Mouse (Mus musculus): ENCODE measurements at regions not wholly inside any gene's neighbourhood (a gene's known extent, or its start where the extent isn't known, plus 50 kb on each side); places are given as distances from the start of the nearest gene placed in this dataset.

DNA sequence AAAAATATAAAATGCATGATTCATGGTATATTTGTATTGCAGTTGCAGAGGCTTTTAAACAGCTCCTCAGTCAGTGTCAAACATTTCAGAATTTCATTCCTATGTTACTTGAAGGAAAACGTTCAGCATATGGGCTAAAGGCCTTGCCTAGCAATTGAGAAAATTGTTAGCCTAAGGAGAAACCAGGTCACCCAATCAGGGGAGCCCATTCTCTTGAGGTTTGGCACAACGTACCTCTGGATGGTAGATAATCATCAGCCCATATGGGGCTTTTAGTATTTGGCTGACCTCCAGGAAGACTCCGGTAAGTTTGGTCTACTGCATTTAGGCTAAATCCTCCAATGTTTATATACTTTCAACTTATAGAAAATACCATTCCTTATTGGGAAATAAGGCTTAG is 168.7 kb upstream of the Pdcd1 start:
- no peak for DNase-seq (ENCODE audit: low spot score in 2 of 2)

DNA sequence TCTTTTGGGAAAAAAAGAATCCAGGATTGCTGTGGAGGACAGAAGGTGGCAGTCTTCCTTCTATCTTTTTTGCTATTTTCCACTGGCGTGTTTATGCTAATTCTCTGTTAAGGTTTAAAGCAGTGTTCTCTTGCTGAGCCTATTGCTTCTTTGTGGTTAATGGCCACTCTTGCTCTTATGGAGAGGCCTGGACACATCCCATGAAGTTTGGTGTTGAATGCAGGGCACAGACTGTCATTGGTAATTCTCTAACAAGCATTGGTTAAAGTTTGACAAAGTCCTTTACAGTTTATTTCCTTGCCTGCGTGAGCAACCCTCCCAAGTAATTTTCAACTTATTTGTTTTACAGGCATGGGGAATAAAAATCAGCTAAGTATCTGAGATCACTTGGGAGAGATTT is 165.1 kb upstream of the Pdcd1 start:
- no peak for DNase-seq (ENCODE audit: low spot score in 2 of 2)

DNA sequence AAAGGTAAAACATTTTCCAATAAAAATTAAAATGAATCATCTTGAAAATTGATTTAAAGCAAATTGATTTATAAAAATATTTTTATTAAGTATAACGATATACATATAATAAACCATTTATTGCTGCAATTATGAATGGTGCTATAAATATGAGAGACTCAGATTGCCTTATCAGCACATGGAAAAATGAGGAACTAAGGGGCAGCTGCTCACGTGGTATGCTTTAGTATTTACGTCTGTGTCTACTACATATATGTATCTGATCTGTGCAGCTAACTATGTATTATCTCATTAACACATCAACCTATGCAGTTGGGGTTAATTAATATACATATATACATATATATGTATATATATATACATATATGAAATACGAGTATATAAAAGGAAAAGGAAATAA is 156.6 kb upstream of the Pdcd1 start:
- no peak for DNase-seq (ENCODE audit: low spot score in 2 of 2)

DNA sequence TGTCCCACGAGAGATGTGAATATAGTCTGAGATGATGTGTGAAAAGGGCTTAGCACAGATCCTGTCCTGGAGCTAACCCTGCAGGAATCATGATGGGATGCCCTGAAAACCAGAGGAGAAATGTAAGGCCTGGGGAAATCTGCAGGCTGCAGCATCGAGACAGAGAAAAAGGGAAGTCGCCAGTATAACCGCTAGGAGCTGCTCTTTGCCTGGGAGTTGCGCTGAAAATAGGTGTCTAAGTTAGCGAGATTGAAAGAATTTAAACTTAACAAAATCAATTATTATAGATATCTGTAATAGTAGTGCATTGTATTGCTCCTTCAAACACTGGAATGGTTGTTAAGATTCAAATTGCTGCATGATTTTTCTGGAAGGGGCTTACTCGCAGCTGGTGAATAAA is 155.5 kb upstream of the Pdcd1 start:
- DNase-seq (ENCODE audit: low spot score in 2 of 2): no peak

DNA sequence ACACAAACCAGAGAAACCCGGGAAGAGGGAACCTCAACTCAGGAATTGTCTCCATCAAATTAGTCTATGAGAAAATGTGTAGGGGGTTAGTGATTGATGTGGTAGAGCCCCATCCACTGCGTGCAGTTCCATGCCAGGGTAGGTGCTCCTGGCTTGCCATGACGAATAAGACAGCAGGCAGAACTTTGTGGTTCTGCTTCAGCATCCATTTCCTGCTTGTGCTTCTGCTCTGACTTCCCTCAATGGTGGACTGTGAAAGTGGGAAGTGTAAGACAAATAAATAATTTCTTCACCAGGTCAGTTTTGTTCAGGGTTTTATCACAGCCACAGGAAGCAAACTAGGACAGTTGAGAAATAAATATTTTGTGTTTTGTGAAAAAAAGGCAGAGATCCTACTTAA is 150.9 kb upstream of the Pdcd1 start:
- no peak for DNase-seq (ENCODE audit: low spot score in 2 of 2)

DNA sequence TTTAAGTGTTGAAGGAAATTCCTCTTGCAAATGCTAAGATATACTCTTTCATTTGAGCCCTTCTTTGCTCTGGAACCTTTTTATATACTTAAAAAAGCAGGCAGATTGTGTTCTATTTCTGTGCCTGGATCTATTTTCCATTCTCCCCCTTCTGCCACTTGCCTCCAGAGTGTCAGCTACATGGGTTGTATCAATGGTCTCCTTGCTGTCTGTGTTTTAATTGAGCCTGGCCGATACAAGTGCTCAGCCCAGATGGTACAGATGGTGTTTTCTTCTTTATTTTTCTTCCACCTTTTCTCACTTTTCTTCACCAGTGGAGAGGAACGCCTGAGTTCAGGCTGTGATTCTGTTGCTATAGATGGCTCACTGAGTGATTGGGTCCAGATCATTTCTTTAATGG is 131.5 kb upstream of the Pdcd1 start:
- DNase-seq (ENCODE audit: low spot score in 2 of 2): peak; percentile 6 to 23

DNA sequence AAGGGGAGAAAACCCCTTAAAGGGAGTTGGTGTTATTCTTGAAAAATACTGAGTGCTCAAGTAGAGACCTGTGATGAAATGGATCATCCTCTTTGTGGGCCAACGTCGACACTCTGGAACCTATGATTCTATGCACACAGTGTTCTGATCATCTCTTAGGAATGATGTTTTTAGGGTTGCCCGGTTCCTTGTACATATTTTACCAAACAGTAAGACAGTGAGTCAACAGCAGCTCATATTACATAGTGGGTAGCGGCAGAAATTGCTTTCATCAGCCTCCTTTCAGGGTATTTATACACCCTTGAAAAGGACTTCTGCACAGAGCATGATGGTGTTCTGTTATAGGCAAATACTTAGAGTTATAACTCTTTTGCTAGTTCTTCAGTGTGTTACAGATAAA is 97.6 kb upstream of the Pdcd1 start:
- no peak for DNase-seq (ENCODE audit: low spot score in 2 of 2)

DNA sequence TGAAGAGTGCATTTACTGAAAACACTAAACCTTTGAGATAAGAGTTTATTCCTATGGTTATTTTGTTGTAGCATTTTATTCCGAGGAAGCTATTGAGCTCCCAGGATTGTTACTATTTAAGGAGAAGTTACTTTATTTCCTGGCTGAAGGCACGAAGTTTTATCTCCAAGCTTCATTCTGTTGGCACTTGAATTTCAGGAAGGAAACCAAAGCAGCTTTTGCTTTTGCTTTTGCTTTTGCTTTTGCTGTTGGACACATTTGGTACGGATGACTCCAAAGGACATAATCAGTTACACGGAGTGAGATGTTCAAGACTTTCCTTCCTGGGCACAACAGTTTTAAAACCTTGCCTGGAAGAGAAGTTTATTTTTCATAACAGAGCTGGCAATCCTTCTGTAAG is 94.7 kb upstream of the Pdcd1 start:
- DNase-seq (ENCODE audit: low spot score in 2 of 2): no peak

DNA sequence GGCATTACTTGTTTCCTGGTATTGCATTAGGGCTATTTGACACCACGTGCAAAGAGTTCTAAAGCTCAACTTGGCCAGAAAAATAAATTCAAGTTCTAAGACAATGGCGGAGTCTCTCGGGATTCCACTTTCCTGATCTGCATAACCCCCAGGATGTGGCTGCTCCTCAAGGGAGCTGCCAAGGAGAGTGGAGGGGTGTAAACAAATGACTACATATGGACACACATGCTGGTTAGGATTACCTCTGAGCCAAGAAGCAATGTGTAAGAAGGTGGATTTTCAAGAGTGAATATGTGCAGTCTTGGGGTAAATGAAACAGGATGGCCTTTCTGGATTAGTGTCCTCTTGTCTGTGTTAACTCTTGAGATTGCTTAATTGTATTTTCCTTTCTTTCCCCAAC is 88.2 kb upstream of the Pdcd1 start:
- no peak for DNase-seq (ENCODE audit: low spot score in 2 of 2)

DNA sequence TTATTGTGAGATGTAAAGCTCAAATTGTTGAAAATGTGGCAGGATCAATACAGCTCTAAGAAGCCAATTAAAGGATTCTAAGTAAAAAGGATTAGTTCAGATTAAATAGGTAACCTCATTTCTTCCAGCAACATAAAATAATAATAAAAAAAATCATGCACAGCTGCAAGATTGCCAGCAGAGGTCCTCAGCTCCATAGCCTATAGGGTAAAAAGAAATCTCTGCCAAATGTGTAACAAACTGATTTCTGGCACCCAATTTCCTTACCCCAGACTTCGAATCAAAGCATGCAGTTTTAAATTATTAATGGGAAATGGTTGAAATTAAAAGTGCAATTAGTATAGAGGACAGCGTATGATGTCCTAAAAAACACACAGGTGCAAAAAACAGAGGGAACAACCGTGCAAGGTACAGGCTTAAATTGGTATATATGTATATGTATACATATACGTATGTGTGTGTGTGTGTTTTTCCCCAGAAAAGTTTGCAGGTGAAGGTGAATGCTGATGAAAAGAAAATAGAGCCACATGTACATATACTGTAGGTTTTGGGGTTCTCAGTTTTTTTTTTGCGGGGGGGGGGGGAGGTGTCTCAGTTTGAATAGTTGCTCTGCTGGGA is 87.2 kb upstream of the Pdcd1 start:
- no peak for DNase-seq (ENCODE audit: low spot score in 2 of 2)

DNA sequence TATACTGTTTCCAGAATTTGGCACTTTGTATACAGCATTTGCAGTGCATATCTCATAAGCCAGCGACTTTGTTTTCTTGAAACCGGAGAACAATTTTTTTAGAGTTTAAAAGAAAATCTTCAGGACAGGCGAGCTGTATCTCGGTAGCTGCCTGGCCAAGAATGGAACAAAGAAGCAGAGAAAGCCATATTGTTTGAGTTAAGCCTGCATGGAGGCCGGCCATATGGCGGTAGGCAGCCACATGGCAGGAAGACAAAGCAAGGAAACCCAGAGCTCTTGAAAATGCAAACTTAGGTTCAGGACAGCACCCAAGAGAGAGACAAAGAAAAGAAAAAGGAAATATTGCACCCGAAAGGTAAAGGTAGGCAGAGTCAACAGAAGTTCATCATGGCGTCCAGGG is 84.4 kb upstream of the Pdcd1 start:
- peak; percentile 13 to 37 for DNase-seq (ENCODE audit: low spot score in 2 of 2)
